Mouse (Mus musculus) NIH3T3 (cell line): ENCODE data around the gene Hdhd3.

ENCODE experiments used
- DNase-seq: peaks from one replicate; pipeline ENCODE4 v3.0.0-alpha.2; 2012; ENCODE audit warnings: low read depth

Gene Hdhd3

GRCm38 (mm10) chr4:62503374-62503970, at the start of gene Hdhd3:
Hdhd3 (minus strand) TSS chr4:62503467.
- DNase-seq: no peak

- DNase-seq: no peak
Observed at GRCm38 (mm10) chr4:62551966-62552365, 48.7 kb upstream of the Hdhd3 start.

GRCm38 (mm10) chr4:62544801-62545200, 41.5 kb upstream of the Hdhd3 start:
- no peak for DNase-seq

- peak; percentile 18 for DNase-seq
Observed at GRCm38 (mm10) chr4:62543782-62544181, 40.5 kb upstream of the Hdhd3 start.

GRCm38 (mm10) chr4:62541802-62542201, 38.5 kb upstream of the Hdhd3 start:
- DNase-seq: no peak

- no peak for DNase-seq
Observed at GRCm38 (mm10) chr4:62533729-62534128, 30.5 kb upstream of the Hdhd3 start.

- DNase-seq: no peak
Observed at GRCm38 (mm10) chr4:62527655-62528054, 24.4 kb upstream of the Hdhd3 start.

- no peak for DNase-seq
Observed at GRCm38 (mm10) chr4:62526256-62526655, 23.0 kb upstream of the Hdhd3 start.

GRCm38 (mm10) chr4:62525489-62525811, 22.2 kb upstream of the Hdhd3 start:
- DNase-seq: no peak

- peak; percentile 100 for DNase-seq
Observed at GRCm38 (mm10) chr4:62524651-62525488, 21.6 kb upstream of the Hdhd3 start, which contains the start of the genes Pole3 and 4933430I17Rik. Pole3 (minus strand) TSS chr4:62525068. 4933430I17Rik (plus strand) TSS chr4:62525369.

- peak; percentile 9 for DNase-seq
Observed at GRCm38 (mm10) chr4:62520892-62521400, 17.7 kb upstream of the Hdhd3 start.

- DNase-seq: peak; percentile 99
Observed at GRCm38 (mm10) chr4:62519849-62520233, 16.6 kb upstream of the Hdhd3 start, which contains the start of gene Alad. Alad (minus strand) TSS chr4:62519918.

- no peak for DNase-seq
Observed at GRCm38 (mm10) chr4:62519122-62519848, 16.0 kb upstream of the Hdhd3 start.

GRCm38 (mm10) chr4:62518416-62519121, 15.3 kb upstream of the Hdhd3 start:
- DNase-seq: peak; percentile 54

- peak; percentile 72 for DNase-seq
Observed at GRCm38 (mm10) chr4:62517538-62518415, 14.5 kb upstream of the Hdhd3 start.

- peak; percentile 11 for DNase-seq
Observed at GRCm38 (mm10) chr4:62517046-62517445, 13.8 kb upstream of the Hdhd3 start.

- DNase-seq: peak; percentile 6
Observed at GRCm38 (mm10) chr4:62516579-62516978, 13.3 kb upstream of the Hdhd3 start.

GRCm38 (mm10) chr4:62516079-62516478, 12.8 kb upstream of the Hdhd3 start:
- DNase-seq: peak; percentile 5

GRCm38 (mm10) chr4:62515490-62515889, 12.2 kb upstream of the Hdhd3 start:
- no peak for DNase-seq

GRCm38 (mm10) chr4:62514995-62515394, 11.7 kb upstream of the Hdhd3 start:
- DNase-seq: no peak

- no peak for DNase-seq
Observed at GRCm38 (mm10) chr4:62513998-62514506, 10.8 kb upstream of the Hdhd3 start.
